Mouse (Mus musculus): ENCODE data around the gene Mt2.

DNA sequence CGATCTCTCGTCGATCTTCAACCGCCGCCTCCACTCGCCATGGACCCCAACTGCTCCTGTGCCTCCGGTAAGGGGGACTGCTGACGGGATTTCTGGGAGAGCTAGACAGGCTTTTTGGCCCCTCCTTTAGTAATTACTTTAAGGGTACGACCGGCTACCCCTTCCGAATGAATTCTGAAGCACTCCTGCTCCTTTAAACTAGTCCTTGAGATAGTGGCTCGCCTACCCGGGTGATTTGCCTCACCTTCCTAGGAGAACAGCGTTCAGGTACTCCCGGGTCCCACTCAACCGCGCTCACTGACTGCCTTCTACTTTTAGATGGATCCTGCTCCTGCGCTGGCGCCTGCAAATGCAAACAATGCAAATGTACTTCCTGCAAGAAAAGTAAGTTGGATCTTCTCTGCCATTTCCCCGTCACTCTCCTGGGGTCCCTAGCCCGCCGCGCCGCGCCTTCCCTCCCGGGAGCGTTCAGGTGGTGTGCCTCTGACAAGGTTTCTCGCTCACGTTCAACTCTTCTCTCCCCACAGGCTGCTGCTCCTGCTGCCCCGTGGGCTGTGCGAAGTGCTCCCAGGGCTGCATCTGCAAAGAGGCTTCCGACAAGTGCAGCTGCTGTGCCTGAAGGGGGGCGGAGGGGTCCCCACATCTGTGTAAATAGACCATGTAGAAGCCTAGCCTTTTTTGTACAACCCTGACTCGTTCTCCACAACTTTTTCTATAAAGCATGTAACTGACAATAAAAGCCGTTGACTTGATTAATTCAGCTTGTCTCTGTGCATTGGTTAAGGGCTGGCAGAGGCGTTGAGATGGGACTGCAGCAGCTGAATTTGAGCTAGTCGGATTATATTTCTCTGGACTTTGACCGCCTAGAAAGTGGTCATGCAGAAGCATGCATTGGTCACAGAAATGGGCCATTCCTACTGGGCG, 607 bp downstream of the Mt2 start:
- no peak for TF ChIP-seq CTCF (IDR thresholded peaks at IDR 0.05; ENCODE audit: borderline replicate concordance, control insufficient read depth, extremely low read depth, insufficient read depth, low read length, poor library complexity)
- TF ChIP-seq POLR2A (IDR thresholded peaks at IDR 0.05; ENCODE audit: control insufficient read depth, extremely low read depth, insufficient read depth, low read length, poor library complexity): no peak

Data from thymus, adult 2 months (tissue).